Mouse (Mus musculus) CD4-positive, CD25-positive, alpha-beta regulatory T cell, adult 2 months (primary cell): ENCODE results near the gene Sec23ip.

ENCODE experiments used
- DNase-seq: peaks from one replicate; pipeline ENCODE4 v3.0.0-alpha.2; 2012; ENCODE audit warnings: low read depth, low spot score

Gene Sec23ip

GRCm38 (mm10) chr7:128779305-128779704, 34.6 kb downstream of the Sec23ip start:
- DNase-seq: peak; percentile 68

- DNase-seq: no peak
These were observed 37.1 kb downstream of the Sec23ip start for GRCm38 (mm10) chr7:128781846-128782245.

DNA sequence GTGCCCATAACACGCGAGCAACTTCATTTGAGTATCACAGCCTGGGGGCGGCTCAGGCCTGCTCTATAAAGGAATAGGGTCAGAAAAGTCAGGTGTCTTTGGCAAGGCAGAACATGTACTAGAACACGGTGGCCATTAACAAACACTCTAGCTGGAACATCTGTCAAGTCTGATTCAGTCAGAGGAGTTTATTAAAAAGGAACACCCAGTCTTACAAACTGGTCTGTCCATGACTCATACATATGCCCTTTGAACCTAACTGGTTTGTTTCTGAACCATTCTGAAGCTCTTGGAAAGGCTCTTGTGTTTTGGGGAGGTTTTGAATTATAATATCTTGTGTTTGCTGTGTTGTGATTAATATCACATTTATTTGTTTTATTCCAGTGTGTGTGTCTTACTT, 45.3 kb downstream of the Sec23ip start:
- no peak for DNase-seq

DNA sequence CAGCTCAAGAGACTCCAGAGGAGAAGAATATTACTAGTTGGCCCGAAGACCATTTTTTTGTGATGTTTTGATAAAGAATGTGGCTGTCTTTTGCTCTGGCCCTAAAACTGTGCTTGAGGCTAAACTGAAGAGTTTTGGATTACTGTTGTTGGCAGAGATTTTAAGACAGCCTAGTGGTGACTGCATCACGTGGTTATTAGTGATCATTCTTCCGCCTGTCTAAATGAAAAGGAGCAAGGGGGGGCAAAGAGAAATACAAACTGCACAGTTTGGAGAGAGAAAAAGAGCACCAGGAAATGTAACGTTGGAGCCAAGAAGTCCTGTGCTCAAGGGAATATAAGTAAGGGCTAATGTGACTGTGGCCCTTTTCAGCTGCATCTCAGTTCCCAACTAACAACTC, 48.7 kb downstream of the Sec23ip start:
- DNase-seq: no peak

DNA sequence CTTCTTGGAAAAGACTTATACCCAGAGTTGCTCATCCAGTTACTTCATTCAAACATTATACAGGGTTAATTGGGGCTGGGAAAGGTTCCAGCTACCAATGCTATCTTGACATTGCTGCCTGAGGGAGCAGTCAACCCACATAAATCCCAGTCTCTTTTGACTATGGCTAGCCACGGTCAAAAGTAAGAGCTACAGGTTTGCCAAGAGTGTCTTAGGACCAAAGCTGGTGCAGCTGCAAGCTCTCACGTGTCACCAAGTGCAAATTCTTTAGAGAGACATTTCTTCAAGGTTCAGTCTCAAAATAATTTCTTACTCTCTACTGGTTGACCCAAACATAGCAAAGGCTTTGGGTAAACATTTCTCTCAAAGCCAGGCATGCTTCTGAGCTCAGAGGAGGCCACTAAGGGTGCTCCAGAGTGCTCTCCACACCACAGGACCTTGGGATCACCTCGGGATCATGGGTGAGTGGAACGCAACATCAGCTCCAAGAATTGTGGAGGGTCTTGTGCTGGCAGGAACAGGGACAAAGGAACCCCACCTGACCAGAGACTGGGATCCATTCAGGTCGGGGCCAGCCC, 80.3 kb downstream of the Sec23ip start:
- DNase-seq: no peak

- no peak for DNase-seq
These were observed 87.8 kb downstream of the Sec23ip start for GRCm38 (mm10) chr7:128832455-128833081.

- no peak for DNase-seq
These were observed 88.5 kb downstream of the Sec23ip start for GRCm38 (mm10) chr7:128833196-128833595.
